Mouse (Mus musculus) right cerebral cortex, adult 18-20 months (tissue): Measurements from ENCODE around the gene Nuak2.
"Not testable (repeated sequence)": the region's sequence is repeated elsewhere in the genome, so short reads cannot be mapped to it uniquely, and the experiment has no call there.

Experiments
- DNase-seq: peaks from one replicate; pipeline ENCODE4 v3.0.0; 2022; ENCODE audit warnings: mixed read lengths

Nuak2 gene

DNA sequence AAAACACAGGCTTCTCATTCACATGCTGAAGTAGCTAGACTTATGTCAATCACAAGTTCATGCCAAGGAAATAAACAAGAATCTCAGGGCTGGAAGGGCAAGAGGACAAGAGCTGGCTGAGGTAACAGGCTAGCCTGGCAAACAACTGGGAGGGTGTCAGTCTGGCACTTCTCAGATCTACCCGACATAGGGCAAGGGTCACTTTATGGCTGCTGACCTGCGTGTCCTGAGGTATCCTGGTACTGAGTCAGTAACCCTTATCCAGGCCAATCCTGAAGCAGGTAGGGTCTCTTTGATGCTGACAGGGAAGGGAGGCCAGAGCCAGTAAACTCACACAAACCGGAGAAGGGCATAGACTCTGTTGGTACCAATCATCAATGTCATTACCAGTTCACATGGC is 12.6 kb downstream of the Nuak2 start:
- no peak for DNase-seq

DNA sequence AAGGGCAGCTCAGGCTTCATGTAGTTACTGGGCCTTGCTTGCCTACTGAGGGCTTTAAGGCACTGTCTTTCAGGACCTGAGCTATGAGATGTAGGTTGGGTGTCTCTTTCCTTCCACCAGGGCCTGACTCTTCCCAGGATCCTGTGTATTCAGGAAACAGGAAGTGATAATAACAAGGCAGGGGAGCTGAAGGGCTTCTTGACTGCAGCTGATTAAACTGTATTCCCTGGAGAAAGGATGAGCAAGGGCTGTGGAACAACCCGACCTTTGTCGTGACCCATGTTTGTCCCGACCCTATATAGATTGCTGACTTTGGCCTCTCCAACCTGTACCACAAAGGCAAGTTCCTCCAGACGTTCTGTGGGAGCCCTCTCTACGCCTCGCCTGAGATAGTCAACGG is 13.7 kb downstream of the Nuak2 start:
- no peak for DNase-seq

DNA sequence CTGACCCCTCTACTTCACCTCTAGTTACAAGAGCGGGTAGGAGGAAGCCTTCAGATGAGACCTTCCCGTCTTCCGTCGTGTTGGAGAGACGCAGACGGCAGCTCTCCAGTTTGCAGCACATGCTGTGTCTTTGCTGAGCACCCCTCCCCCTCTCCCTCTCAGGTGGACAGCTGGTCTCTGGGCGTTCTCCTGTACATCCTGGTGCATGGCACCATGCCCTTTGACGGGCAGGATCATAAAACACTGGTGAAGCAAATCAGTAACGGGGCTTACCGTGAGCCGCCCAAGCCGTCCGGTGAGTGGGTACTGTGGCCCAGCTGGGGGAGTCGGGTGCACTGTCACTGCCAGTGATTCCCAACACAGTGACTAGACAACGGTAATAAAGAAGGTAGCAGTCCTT is 14.5 kb downstream of the Nuak2 start:
- DNase-seq = no peak

DNA sequence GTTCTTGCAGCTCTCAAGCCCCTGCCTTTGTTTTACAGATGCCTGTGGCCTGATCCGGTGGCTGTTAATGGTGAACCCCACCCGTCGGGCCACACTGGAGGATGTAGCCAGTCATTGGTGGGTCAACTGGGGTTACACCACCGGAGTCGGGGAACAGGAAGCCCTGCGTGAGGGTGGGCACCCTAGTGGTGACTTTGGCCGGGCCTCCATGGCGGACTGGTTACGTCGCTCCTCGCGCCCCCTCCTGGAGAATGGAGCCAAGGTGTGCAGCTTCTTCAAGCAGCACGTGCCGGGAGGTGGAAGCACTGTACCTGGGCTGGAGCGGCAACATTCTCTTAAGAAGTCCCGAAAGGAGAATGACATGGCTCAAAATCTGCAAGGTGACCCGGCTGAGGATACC is 15.4 kb downstream of the Nuak2 start:
- no peak for DNase-seq

DNA sequence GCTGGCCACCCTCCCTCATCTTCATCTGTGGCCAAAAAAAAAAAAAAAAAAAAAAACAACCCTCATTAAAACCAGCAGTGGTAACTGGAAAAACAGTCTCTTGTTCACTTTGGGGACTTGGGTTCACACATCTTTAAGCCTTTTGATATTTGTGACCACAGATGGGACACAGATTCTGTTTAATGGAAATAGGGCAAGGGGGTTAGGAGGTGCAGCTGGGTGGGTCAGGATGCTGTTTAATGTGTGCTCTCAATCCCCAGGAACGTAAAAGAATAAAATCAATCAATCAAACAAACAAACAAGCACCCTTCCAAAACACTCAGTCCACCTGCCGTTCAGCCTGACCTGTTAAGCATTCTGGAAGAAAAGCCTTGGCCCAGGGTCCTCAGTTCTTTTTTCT is 17.3 kb downstream of the Nuak2 start:
- no peak for DNase-seq

DNA sequence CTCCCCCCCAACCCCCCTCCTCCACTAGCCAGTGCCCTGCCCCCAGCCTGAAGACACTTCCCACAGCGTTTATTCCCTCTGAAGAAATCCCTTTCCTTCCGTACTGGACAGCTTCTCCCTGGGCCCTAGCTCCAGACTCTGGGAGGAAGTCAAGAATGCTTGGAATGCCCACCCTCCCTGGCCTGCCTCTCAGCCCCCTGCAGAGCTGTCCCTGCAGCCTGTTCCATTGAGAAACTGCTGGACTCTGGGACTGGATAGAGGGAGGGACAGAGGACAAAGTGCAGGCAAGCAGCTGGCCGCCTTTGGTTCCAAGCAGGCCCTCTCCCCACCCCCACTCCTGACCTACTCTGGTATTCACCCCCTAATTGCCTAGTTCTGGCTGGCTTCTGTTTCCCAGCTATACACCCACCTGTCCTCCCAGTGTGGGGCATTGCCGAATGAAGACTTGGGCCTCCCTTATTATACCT is 17.8 kb downstream of the Nuak2 start:
- no peak for DNase-seq

DNA sequence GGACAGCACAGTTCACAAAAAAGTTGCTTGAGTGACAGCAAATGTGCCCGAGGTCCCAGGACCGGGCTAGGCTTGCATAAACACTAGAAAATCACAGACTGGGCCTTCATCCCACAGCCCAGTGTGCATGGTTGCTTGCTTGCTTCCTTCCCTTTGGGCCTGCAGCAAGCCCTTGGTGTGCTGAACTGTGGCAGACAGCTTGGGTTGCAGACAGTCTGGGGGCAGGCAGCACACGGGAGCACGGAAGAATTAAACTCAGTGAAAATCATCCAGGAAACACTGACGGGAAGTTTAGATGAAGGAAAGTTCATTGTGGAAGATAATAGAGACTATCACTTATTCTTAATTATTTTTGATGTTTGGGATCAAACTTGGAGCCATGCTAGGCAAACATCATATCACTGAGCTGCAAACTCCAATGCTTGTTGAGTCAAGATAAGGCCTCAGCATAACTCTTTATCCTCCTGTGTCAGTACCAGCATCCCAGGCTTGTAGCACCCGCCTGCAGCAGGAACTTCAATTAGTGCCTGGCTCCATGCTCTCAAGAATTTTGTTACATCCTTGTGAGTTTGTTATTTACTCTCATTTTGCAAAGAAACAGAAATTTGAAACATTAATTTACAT is 18.4 kb downstream of the Nuak2 start:
- no peak for DNase-seq

DNA sequence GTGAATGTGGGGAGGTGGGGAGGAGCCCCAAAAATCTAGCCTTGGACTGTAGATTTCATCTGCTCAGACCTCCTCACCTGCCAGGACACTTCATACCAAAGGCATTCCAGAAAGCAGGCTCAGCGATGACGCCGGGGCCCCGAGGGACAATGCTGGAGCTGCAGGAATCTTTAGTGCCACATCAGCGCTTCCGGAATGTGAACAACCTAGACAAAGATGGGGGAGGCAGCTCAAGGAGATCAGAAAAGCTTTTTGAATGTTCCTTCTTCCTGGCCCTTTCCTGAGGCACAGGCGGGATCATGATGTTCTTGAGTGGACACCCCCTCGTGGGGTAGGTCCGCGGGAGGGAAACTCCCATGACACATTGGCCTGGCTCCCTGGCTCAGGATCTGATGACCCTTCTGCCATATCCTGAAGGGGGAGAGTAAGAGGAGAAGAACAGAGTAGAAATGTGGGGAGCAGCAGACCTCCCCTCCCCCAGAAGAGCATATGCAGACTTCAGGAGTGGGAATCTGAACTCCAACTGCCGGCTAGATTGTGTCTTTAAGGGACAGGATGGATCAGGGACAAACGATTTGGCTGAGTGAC is 19.5 kb downstream of the Nuak2 start:
- DNase-seq = no peak

DNA sequence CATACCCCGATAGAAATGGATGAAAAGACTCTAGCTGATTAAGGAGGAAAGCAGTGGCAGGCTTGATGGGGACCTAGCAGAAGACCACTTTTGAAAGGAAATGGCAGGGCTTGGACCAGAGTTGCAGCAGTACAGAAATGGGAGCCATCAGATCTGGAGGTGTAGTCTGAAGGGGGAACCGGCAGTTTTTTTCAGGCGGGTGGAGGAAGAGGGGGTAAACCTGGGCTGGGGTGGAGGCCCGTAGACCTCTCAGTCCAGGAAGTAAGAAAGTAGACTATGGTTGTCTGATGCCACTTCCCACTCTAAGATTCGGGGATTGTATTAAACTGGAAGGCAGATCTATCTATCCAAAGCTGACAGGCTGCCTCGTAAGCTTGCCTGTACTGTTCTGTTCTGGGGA is 21.0 kb downstream of the Nuak2 start:
- no peak for DNase-seq

DNA sequence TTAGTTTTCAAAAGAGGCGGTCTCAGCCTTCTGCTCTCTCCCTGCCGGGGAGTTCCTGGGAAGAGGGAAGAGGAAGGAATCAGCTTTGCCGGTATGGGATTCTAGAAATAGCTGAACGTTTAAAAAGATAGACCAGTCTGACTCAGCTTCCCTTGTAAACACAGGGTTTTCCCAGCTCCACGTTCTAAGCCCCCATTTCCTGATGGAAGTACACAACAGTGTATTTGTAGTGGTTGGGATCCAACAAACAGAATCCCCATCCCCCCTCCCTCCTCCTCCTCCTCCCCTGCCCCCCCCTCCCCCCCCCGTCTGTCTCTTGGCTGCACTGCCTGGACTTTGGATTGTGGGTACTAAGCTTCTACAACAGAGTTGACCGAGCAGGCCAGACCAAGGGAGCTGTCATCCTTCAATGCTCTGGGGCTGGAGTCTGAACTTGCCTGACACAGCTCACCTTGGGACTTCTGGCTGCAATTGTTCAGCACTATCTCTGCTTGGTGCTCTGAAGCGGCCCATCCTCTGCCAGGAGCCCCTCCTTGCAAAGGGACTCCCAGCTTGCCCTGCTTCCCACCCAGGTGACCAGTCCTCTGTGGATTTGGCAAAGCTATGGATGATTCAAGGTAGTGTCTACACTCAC is 22.2 kb downstream of the Nuak2 start:
- DNase-seq = no peak

DNA sequence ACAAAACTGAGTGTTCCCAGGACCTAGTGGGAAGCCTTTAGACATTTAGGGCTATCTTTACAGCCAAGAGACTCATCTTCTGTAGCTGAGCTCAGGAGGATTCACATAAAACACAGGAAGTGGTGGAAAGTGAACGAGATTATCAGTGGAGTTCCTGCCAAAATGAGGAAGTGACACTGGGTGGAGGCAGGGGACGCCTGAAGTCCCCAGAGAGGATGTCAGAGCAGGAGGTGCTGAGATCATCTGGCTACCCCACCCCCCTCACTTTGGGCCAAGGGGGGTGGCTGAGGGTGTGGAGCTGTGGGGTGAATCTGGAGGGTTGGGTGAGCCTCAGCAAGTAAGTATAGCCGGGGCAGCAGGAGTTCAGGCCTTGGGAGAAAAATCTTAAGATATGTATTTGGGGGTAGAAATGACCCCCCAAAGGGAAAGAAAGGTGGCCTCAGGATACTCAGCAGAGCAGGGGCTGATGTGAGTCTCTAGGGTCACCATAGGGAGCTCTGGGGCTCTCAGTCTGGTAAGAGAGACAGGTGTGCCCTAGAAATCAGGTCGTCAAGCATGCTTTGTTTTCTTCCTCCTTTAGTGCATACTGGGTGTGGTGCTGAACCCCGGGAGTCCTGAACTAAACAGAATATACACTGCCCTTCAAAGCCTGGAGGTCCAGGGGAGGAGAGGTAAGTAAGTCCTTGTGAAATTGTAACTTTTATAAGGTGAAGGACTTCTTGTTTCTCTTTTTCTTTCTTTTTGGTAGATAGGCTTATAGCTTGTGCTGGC is 26.0 kb downstream of the Nuak2 start:
- no peak for DNase-seq

DNA sequence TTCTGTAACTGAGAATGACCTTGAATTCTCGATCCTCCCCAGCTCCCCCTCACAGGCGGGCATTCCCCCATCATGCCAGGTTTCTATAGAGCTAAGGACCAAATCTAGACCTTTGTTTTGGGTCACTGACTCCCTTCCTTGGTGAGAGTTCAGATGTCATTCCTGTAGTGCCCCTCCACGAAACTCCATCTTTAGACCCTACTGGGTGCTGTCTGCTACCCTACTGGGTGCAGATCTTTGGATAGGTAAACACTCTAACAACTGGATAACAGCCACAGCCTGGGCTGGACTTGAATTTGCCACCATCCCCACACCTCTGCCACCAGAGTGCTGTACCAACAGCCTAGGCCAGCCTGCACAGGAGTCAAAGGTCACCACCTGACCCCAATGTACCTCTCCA is 26.6 kb downstream of the Nuak2 start:
- no peak for DNase-seq

DNA sequence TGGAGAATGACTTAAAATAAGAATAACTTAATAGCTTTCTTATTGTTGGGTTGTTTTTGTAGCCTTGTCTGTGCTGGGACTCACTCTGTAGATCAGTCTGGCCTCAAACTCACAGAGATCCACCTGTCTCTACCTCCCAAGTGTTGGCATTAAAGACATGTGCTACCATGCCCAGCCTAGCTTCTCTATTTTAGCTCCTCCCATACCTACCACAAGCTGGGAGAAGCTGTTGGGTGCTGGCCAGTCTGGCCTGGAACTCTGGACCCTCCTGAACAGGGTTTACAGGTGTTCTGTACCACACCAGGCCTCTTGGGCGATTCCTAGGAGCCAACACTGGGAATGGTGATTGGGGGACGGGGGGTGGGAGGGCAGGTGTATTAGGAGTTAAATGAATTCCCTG is 27.3 kb downstream of the Nuak2 start:
- no peak for DNase-seq

DNA sequence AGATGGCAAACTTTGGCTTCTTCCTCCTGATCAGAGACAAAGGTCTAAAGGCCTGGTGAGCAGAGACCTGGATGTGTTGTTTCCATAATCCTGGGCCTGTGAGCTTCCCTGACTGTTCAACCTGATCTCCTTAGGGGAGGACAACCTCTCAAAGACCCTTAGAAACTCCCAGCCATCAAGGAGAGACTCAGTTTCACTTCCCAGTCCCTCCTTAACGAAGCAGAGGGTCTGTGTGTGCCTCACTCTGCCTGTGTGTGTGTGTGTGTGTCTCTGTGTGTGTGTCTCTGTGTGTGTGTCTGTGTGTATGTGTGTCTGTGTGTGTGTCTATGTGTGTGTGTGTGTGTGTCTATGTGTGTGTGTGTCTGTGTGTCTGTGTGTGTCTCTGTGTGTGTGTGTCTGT is 27.7 kb downstream of the Nuak2 start:
- no peak for DNase-seq

DNA sequence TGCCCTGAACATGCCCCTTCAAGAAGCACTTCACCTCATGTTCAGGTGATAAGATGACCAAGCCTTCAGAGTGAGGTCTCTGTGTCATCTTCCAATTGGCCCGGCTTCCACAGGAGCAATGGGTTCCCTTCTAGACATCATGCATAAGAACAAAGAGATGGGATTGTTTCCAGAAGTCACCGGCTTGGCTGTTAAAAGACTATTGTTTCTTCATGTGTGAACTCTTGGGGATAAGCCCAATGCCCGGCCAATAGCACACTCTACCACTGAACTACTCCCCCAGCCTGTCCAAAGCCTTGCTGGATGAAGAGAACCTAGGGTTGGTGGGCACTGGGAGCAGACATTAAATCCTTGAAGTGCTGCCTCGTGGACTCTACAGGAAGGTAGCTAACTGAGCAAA is 29.6 kb downstream of the Nuak2 start:
- DNase-seq = no peak

DNA sequence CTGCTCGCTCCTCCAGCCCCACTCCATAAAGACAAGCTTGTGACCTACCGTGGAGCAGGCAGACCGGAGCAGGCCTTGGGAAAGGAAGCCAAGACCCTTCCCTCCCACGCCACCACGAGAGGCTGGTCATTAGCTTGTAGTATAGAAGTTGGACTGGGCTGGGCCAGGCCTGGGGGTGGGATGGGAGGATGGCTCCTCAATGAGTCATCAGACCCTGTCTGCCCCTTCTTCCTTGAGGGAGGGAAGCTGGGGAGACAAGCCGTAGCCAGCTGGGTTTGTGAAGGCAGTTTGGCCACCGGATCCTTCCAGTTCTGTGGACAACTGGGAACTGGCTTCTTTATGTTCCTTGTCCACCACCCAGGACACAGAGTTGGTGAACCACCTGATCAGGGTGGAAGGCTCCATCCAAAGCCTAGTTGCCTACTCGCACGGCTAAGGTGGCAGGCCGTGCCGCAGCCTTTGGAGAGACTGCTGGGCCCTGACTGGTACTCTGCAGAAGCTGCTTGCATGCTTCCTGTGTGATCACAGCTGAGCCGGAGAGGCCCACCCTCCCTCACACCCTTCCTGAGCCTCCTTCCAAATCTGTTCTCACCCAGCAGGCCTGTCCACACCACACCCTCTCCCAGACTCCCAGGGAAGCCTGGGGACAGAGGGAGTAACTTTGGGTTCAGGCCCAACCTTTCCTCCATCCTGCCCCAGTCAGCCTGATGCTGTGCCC is 30.4 kb downstream of the Nuak2 start:
- no peak for DNase-seq

DNA sequence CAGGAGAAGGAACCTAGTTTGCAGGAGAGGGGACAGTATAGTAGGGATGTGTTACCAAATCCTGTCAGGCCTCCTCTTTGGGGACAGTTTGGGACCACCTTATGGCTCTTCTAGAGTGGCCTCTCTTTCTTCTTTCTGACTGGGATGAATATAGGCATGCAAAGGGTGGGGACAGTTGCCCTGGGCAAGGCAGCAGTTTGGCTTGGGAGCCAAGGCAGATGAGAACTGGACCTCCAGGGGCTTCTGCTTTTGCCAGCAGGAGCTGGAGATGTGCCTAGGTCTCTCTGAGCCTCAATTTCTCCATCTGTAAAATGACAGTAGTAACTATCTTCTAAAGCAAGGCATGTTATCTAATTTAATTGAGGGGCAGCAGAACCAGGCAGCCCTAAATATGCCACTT is 31.0 kb downstream of the Nuak2 start:
- no peak for DNase-seq

DNA sequence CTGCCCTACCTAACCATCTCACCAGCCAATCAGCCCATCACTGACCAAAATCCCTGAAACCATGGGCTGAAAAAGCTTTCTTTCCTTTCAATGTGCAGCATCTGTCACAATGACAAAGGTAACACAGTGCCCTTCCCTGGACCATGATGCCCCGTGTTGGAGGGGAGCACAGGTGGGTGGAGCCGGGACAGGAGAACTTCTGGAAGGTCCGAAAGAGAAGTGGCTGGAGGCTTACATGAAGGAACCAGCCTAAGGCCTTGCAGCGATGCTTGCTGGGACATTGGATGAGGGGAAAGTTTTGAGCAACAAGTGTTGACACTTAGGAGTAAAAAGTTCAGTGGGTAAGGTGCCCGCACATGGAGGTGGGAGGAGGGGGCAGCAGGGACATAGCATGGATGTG is 32.5 kb downstream of the Nuak2 start:
- DNase-seq = no peak

DNA sequence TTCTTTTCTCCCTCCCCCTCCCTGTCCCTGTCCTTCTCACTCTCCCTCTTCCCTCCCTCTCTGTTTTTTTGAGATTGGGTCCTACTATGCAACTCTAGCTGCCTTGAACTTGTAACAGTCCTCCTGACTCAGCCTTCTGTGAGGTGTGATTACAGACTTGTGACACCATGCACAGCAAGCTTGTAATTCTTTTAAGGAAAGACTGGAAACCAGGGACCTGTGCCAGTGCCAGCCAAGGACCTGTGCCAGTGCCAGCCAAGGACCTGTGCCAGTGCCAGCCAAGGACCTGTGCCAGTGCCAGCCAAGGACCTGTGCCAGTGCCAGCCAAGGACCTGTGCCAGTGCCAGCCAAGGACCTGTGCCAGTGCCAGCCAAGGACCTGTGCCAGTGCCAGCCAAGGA is 33.1 kb downstream of the Nuak2 start:
- not testable (repeated sequence) for DNase-seq

DNA sequence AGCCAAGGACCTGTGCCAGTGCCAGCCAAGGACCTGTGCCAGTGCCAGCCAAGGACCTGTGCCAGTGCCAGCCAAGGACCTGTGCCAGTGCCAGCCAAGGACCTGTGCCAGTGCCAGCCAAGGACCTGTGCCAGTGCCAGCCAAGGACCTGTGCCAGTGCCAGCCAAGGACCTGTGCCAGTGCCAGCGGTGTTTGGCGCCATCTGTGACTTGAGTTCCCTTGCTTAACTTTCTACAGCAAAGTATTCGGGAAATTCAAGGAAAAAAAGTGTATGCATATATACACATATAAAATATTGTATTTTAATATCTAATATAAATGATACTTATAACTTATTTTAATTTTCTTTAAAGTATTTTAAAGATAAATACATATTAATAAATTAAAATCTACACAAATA is 33.7 kb downstream of the Nuak2 start:
- not testable (repeated sequence) for DNase-seq

DNA sequence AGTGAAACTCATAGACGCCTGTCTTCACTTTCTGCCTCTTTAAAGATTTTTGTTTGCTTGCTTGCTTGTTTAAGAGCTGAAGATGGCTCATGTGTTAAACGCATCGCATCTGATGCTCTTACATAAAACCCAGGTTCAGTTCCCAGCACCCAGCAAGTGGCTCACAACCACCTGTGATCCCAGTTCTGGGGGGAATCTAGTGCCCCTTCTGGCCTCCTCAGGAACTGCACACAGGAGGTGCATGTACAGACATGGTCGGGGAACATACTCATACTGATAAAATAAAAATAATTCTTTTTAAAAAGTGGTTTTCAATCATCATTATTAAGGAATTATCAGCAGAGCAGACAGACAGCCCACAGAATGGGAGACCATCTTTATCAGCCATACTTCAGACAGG is 35.1 kb downstream of the Nuak2 start:
- DNase-seq = no peak

DNA sequence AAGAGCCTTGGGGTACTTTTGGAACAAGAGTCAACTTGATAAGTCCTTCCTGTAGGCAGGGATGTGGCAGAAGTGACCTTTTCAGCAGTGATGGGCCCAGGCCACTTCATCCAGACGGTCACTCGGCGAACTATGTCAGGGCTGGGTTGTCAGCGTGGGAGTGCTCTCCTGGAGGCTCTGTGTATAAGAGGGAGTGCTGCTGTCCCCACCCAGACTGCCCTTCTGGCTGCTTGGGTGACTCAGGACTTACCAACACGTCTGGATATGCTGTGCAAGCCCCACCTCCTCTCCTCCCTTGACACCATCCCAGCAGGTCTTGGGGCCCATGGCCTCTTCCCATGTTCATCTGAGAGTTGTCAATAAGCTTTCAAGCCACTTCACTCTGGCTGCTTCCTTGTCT is 37.5 kb downstream of the Nuak2 start:
- no peak for DNase-seq

DNA sequence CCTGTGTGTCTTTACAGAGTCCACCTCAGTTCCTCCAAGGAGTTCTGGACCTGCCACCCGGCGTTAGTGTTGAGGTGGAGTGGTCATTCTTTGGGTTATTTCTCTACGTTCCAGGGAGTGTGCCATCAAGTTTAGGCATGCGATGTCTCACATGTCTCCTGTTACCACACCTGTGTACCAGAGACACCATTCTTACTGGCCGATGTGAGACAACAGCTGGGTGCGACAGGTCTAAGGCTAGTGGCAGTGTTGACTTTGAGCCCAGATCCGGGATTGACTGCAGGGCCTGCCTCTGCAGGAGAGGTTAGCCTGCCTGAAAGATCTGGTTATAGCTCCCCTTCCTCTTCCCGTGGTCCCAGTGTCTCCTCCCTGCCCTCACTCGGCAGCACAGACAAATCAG is 38.3 kb downstream of the Nuak2 start:
- no peak for DNase-seq
